Mouse (Mus musculus) testis, adult 2 months (tissue): ENCODE measurements around the gene Podxl2. TPM values are rescaled to one million over a fixed set of nuclear protein-coding genes. Genes with fewer than 3 reads are reported as not detected.

Experiments used
- H3K27ac ChIP-seq: fragments of 200-500 bp; 2 replicates; pipeline ENCODE4 v1.5.1; 2012; ENCODE audit warnings: low read depth, low read length; ENCODE audit not compliant: control insufficient read depth, insufficient read depth
- H3K27me3 ChIP-seq: fragments of 200-500 bp; 2 replicates; pipeline ENCODE4 v1.6.1; 2012; ENCODE audit warnings: mild to moderate bottlenecking, low read length, moderate library complexity; ENCODE audit not compliant: control insufficient read depth, insufficient read depth
- H3K36me3 ChIP-seq: fragments of 200-500 bp; 2 replicates; pipeline ENCODE4 v1.6.1; 2012; ENCODE audit warnings: mild to moderate bottlenecking, low read length; ENCODE audit not compliant: control insufficient read depth, insufficient read depth
- H3K4me1 ChIP-seq: fragments of 200-500 bp; 2 replicates; pipeline ENCODE4 v1.6.1; 2012; ENCODE audit warnings: low read length; ENCODE audit not compliant: control insufficient read depth, insufficient read depth
- H3K4me3 ChIP-seq: fragments of 200-500 bp; 2 replicates; pipeline ENCODE4 v1.5.1; 2012; ENCODE audit warnings: low read depth, mild to moderate bottlenecking, low read length, moderate library complexity, mixed read lengths; ENCODE audit not compliant: control insufficient read depth
- CTCF ChIP-seq: fragments of 200-500 bp; IDR thresholded peaks from 2 replicates; pipeline ENCODE4 v1.5.1; 2012; ENCODE audit warnings: low read depth, mild to moderate bottlenecking, inconsistent platforms, low read length, moderate library complexity; ENCODE audit not compliant: control insufficient read depth, insufficient read depth, insufficient replicate concordance
- POLR2A ChIP-seq: fragments of 200-500 bp; IDR thresholded peaks from 2 replicates; pipeline ENCODE4 v1.6.1; 2012; ENCODE audit warnings: low read depth, mild to moderate bottlenecking, inconsistent platforms, low read length, moderate library complexity; ENCODE audit not compliant: control insufficient read depth
- polyA plus RNA-seq: library from polyadenylated mRNA; depleted of rRNA; stranded (reverse); fragments of >200 nt; gene quantifications from 2 replicates; pipeline ENCODE4 v1.2.3, GENCODE M21; 2012; rRNA removed

Podxl2 gene
- polyA plus RNA-seq: 20.5 and 21.3 TPM in 2 replicates

DNA sequence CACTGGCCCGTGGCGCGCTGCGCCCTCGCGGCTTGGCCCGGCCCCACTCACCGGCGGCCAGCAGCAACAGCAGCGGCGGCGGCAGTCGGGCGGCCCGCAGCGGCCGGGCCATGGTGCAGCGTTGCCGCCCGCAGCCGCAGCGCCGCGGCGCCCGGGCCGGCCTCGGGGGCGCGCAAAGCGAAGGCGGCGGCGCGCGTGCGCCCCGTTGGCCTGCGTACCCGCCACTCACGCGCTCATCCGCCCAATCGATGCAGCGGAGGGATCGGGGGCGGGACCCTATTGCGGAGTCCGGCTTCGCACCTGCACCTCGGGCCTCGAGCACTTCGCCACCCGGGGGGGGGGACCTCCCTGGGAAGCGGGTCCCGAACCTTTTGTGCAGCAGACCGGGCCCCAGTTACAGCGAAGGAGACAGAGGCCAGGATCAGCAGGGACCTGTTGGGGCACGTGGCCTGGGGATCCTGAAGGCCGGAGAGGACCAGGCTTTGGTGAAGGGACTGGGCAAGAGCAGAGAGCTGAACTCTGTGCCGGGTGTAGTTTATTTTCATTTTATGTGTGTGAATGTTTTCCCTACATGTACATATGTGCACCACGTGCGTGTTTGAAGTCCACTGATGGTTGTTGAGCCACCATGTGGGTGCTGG lies at the start of gene Podxl2:
Gene Podxl2 (minus strand): TSS at position 177 of the 641 bp plus-strand sequence.
- peak within 1 kb of the TSS; percentile 85 for H3K4me3 ChIP-seq
- TF ChIP-seq POLR2A (0 out of 2 replicates have a peak, but pooled peaks have one; percentile 11), CTCF (no peak)
- no peak within 1 kb of the TSS for H3K27ac ChIP-seq

DNA sequence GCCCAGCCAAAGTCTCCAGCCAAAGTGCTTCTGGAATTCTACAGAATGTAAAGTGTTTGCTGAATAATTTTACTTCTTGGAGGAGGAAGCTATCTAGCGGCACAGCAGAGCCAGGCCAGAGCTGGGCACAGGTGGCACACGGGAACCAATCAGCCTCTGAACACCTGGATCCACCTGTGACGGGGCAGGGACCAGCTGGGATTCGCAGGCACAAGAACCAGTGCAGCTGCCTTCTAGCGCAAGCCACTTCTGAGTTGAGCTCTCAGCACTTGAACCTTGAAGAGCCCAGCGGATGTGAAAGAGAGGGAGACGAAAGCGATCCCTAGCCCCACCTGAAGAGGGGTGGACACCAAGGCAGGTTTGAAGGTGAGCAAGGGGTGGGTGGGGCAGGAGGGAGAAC lies 44.0 kb upstream of the Podxl2 start:
- TF ChIP-seq CTCF (no peak), POLR2A (no peak)
- Histone ChIP-seq H3K4me3 (no peak overlapping the region), H3K27me3 (no peaks in the 10 kb centered on the region), H3K4me1 (no peaks in the 10 kb centered on the region), H3K27ac (no peak overlapping the region), H3K36me3 (no peaks in the 10 kb centered on the region)

More for the DNA sequence above, at the start of gene Podxl2:
- no peaks in the 10 kb centered on the region for H3K27me3 ChIP-seq
- H3K4me1 ChIP-seq: peaks cover 16% of the 10 kb centered on the region
- H3K36me3 ChIP-seq: no peaks in the 10 kb centered on the region

DNA sequence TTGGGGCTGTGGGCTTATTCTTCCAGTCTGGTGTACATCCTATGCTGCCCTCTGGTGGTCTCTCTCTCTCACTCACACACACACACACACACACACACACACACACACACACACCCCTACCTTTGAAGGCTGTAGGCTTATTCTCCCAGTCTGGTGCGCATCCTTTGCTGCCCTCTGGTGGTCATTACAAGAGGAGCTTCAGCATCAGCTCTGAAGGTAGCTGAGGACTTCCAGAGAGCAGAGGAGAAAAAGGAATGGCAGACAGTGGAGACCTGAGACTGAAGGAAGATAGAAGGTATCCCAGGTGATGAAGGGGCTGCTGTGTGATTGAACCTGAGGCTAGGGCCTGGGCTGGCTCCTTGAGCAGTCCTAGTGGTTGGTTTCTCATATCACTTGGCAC lies 41.3 kb upstream of the Podxl2 start:
- no peaks in the 10 kb centered on the region for H3K4me1 ChIP-seq
- H3K27ac ChIP-seq: no peak overlapping the region
- H3K27me3 ChIP-seq: no peaks in the 10 kb centered on the region
- TF ChIP-seq POLR2A (no peak), CTCF (peak; percentile 39; the same call in 1 of the 2 replicates)
- H3K4me3 ChIP-seq: no peak overlapping the region
- no peaks in the 10 kb centered on the region for H3K36me3 ChIP-seq

DNA sequence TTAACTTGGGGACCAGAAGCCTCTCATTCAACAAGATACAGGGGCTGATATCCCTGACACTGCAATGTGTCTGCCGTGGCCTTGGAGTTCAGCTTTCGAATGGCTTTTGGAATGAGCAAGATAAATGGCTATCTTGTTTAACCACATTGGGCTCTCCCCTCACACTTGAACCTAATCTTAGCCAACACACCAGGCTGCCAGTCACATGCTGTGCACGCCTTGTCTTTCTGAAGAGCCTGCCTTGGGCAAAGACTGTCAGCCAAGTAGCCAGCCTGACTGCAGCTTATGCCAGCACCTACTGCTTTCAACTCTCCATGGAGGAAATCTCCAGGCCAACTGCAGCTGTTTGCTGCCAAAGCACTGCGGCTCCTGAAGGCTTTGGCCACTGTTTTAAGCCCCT lies 40.7 kb upstream of the Podxl2 start:
- TF ChIP-seq POLR2A (no peak), CTCF (no peak)
- H3K27ac ChIP-seq: no peak overlapping the region
- no peak overlapping the region for H3K4me3 ChIP-seq
- H3K27me3 ChIP-seq: no peaks in the 10 kb centered on the region
- no peaks in the 10 kb centered on the region for H3K36me3 ChIP-seq
- no peaks in the 10 kb centered on the region for H3K4me1 ChIP-seq

DNA sequence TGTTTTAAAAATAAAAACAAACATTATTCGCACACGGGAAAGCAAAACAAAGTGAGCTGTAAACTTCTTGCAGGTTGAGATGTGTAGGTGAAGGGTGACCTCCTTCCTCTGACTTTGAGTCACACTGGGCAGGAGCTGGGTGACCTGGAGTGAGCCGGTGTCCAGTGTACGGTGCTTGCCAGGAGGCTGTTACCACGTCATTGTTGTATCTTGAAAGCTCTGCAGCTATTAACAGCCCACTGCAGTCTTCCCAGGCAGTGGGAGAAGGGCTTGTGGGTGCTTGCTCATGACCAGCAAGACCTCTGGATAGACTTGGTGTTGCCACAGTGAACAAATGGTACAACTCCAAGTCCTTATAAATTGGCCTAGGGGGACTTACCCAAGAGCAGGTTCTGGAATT lies 40.0 kb upstream of the Podxl2 start:
- Histone ChIP-seq H3K4me3 (no peak overlapping the region), H3K27me3 (no peaks in the 10 kb centered on the region), H3K36me3 (no peaks in the 10 kb centered on the region), H3K4me1 (no peaks in the 10 kb centered on the region), H3K27ac (no peak overlapping the region)
- TF ChIP-seq CTCF: no peak
- TF ChIP-seq POLR2A: no peak

DNA sequence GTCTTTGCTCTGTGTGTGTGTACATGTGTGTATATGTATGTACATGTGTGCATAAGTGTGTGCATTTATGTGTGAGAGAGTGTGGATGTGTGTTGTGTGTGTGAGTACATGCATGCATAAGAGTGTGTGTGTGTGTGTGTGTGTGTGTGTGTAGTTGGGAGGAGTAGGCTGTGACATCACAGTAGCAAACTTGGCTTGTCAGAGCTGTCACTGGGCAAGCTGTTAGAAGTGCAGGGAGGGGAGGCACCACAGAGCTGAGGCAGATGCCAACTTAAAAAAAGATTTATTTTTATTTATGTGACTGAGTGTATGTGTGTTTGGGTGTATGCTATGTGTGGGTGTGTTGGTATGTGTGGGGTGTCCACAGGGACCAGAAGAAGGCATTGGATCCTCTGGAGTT lies 38.6 kb upstream of the Podxl2 start:
- Histone ChIP-seq H3K27me3 (no peaks in the 10 kb centered on the region), H3K4me1 (no peaks in the 10 kb centered on the region), H3K4me3 (no peak overlapping the region), H3K36me3 (no peaks in the 10 kb centered on the region), H3K27ac (no peak overlapping the region)
- TF ChIP-seq CTCF (no peak), POLR2A (no peak)

DNA sequence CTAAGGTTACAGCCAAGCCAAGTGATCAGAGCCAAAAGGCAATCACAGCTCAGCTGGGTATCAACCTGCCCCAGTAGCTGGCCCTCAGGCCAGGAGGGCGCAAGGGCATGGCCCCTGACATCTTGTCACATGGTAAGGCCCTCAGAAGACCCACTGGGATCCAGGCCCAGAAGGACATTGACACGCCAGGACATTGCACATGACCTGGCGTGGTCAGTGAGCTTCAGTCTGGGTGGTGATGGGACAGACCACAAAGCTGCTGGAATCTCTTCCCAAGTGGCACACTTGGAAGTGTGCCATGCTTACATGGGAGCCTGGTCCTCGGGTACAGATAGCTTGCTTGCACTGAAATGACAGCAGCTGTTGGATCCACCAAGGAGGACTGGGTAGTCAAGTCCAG lies 38.2 kb upstream of the Podxl2 start:
- Histone ChIP-seq H3K27ac (no peak overlapping the region), H3K4me3 (no peak overlapping the region), H3K27me3 (no peaks in the 10 kb centered on the region), H3K4me1 (no peaks in the 10 kb centered on the region), H3K36me3 (no peaks in the 10 kb centered on the region)
- TF ChIP-seq CTCF (no peak), POLR2A (no peak)
